In genomic region chr11:32137719-32138613, GRCm38 (mm10) we compare ENCODE assay signal across 8 mouse cellular contexts.
DNase-seq lines count a peak whose midpoint lies in the region; ATAC-seq lines count a peak whose summit lies in the region.

No protein-coding gene starts in this region.

- H3K9me3 ChIP-seq in heart, embryonic 10.5 days: no peaks in the 10 kb centered on the region
- H3K9me3 ChIP-seq in forebrain, embryonic 10.5 days: no peaks in the 10 kb centered on the region
- H3K9me3 ChIP-seq in kidney, embryonic 14.5 days (ENCODE audit: control insufficient read depth, low read length): no peaks in the 10 kb centered on the region
- no peaks in the 10 kb centered on the region; the same call in 1 of the 2 replicates for H3K9me3 ChIP-seq in midbrain, embryonic 14.5 days (ENCODE audit: control insufficient read depth, low read length)

- H3K4me2 ChIP-seq in kidney, embryonic 14.5 days (replicated peaks; ENCODE audit: low read depth, low read length): peak overlapping the region; percentile 9; the same call in 1 of the 2 replicates
- H3K4me2 ChIP-seq in midbrain, embryonic 14.5 days (ENCODE audit: low read length): peak overlapping the region; percentile 34

- 0 out of 2 replicates have a peak overlapping the region, but pooled peaks have one; percentile 12 for H3K4me3 ChIP-seq in heart, embryonic 10.5 days
- no peak overlapping the region for H3K4me3 ChIP-seq in forebrain, embryonic 10.5 days
- H3K4me3 ChIP-seq in kidney, embryonic 14.5 days (ENCODE audit: low read length): no peak overlapping the region
- H3K4me3 ChIP-seq in midbrain, embryonic 14.5 days (replicated peaks; ENCODE audit: low read depth, low read length): no peak overlapping the region

- peak; percentile 69 for DNase-seq in heart, embryonic 10.5 days (ENCODE audit: low spot score)
- no peak for DNase-seq in heart, postnatal 36 days
- DNase-seq in forebrain, embryonic 10.5 days (ENCODE audit: extremely low spot score, low spot score): no peak
- DNase-seq in midbrain, embryonic 14.5 days: peak; percentile 72
- no peak for DNase-seq in gastrocnemius, adult 8-10 months (ENCODE audit: low spot score in 2 of 2)
- DNase-seq in heart, adult 9 months (ENCODE audit: low spot score in 2 of 2): no peak
- no peak for DNase-seq in frontal cortex, postnatal 10 days (ENCODE audit: low spot score in 2 of 2)

- WGBS in heart, embryonic 10.5 days: 25% methylated on average over 15 of the region's 15 CpGs
- WGBS in forebrain, embryonic 10.5 days: 47% methylated on average over 15 of the region's 15 CpGs
- 33% methylated on average over 15 of the region's 15 CpGs for WGBS in kidney, embryonic 14.5 days
- WGBS in midbrain, embryonic 14.5 days: 20% methylated on average over 15 of the region's 15 CpGs

- H3K4me1 ChIP-seq in heart, embryonic 10.5 days: peaks cover 16% of the 10 kb centered on the region
- peaks cover 42% of the 10 kb centered on the region for H3K4me1 ChIP-seq in forebrain, embryonic 10.5 days
- peaks cover 5% of the 10 kb centered on the region for H3K4me1 ChIP-seq in kidney, embryonic 14.5 days (ENCODE audit: control insufficient read depth, insufficient read depth, low read length)
- peaks cover 35% of the 10 kb centered on the region for H3K4me1 ChIP-seq in midbrain, embryonic 14.5 days (ENCODE audit: control insufficient read depth, insufficient read depth, low read length)

- intact Hi-C loops in heart, postnatal 36 days (cut with DNase I): no loop called here

- H3K9ac ChIP-seq in kidney, embryonic 14.5 days (ENCODE audit: low read depth, low read length): no peak overlapping the region
- H3K9ac ChIP-seq in midbrain, embryonic 14.5 days (replicated peaks; ENCODE audit: low read length): peak overlapping the region; percentile 34

- H3K27ac ChIP-seq in heart, embryonic 10.5 days: no peak overlapping the region
- H3K27ac ChIP-seq in forebrain, embryonic 10.5 days: peak overlapping the region; percentile 49; the same call in 1 of the 2 replicates
- no peak overlapping the region for H3K27ac ChIP-seq in kidney, embryonic 14.5 days (ENCODE audit: low read depth, low read length)
- H3K27ac ChIP-seq in midbrain, embryonic 14.5 days (replicated peaks; ENCODE audit: low read depth, low read length): peak overlapping the region; percentile 81

- H3K27me3 ChIP-seq in heart, embryonic 10.5 days (ENCODE audit: insufficient read depth, poor library complexity, severe bottlenecking): peaks cover 33% of the 10 kb centered on the region
- H3K27me3 ChIP-seq in forebrain, embryonic 10.5 days (ENCODE audit: poor library complexity, severe bottlenecking): no peaks in the 10 kb centered on the region
- H3K27me3 ChIP-seq in kidney, embryonic 14.5 days (ENCODE audit: control insufficient read depth, insufficient read depth, low read length): no peaks in the 10 kb centered on the region
- H3K27me3 ChIP-seq in midbrain, embryonic 14.5 days (ENCODE audit: control insufficient read depth, insufficient read depth, low read length): no peaks in the 10 kb centered on the region

- no peaks in the 10 kb centered on the region for H3K36me3 ChIP-seq in heart, embryonic 10.5 days
- no peaks in the 10 kb centered on the region for H3K36me3 ChIP-seq in forebrain, embryonic 10.5 days (replicated peaks)
- H3K36me3 ChIP-seq in kidney, embryonic 14.5 days (ENCODE audit: control insufficient read depth, insufficient read depth, low read length): no peaks in the 10 kb centered on the region
- no peaks in the 10 kb centered on the region for H3K36me3 ChIP-seq in midbrain, embryonic 14.5 days (ENCODE audit: control insufficient read depth, insufficient read depth, low read length)

- 0 out of 2 replicates have a peak, but pooled peaks have one; percentile 58 for ATAC-seq in kidney, embryonic 14.5 days (ENCODE audit: low FRiP score, low TSS enrichment)
- peak; percentile 56; the same call in 1 of the 2 replicates for ATAC-seq in midbrain, embryonic 14.5 days (ENCODE audit: low FRiP score, low TSS enrichment)

Comparison
In these comparisons a context has a peak if more than half of its experiments do, and no peak if none do; other contexts are left out.
1. DNase-seq: peak in heart, embryonic 10.5 days (single experiment) and midbrain, embryonic 14.5 days (single experiment); none in heart, postnatal 36 days (0 of 2), forebrain, embryonic 10.5 days (single experiment), gastrocnemius, adult 8-10 months (0 of 2), heart, adult 9 months (0 of 2) and frontal cortex, postnatal 10 days (0 of 2).
2. H3K27ac ChIP-seq: peak in forebrain, embryonic 10.5 days (single experiment) and midbrain, embryonic 14.5 days (single experiment); none in heart, embryonic 10.5 days (single experiment) and kidney, embryonic 14.5 days (single experiment).